Mouse (Mus musculus): Measurements from ENCODE around the gene Maoa.

Maoa gene

DNA sequence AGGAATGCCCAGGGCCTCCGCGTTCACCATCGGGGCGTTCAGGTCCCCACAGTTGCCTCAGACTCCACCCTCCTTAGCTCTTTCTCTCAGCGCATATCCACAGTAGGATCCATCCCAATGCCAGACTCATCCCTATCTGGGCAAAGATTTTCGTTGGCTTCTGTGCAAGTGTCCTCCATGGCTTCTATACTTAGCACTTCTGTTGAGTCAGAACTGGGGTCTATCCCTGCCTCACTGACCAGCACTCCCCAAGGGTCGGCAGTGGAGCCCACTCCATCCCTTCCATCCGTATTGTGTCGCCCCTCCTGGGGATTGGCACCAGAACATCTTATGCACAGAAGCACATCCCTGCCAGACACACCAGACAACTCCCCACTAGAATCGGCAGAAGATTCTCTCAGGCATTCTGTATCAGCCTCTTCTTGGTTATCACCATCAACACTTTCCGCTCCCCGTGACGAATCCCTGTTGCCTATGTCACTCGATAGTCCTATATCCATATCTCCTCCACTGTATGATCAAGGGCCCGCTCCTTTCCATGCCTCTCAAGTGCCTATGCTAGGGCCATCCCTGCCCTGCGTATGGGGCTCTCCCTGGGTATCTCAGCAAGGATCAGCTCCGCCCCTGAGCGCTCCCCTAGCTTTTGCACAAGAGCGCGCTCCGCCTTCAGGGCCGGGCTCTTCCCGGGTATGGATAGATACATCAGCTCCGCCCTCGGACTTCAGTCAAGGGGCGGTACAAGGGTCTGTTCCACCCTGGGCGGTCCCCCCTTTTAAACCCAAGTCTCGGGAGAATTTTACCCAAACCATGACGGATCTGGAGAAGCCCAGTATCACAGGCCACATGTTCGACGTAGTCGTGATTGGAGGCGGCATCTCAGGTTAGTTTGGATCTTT, at the start of gene Maoa:
Maoa (plus strand) TSS at position 665 of the 896 bp plus-strand sequence.
- peak; percentile 80 for DNase-seq

DNA sequence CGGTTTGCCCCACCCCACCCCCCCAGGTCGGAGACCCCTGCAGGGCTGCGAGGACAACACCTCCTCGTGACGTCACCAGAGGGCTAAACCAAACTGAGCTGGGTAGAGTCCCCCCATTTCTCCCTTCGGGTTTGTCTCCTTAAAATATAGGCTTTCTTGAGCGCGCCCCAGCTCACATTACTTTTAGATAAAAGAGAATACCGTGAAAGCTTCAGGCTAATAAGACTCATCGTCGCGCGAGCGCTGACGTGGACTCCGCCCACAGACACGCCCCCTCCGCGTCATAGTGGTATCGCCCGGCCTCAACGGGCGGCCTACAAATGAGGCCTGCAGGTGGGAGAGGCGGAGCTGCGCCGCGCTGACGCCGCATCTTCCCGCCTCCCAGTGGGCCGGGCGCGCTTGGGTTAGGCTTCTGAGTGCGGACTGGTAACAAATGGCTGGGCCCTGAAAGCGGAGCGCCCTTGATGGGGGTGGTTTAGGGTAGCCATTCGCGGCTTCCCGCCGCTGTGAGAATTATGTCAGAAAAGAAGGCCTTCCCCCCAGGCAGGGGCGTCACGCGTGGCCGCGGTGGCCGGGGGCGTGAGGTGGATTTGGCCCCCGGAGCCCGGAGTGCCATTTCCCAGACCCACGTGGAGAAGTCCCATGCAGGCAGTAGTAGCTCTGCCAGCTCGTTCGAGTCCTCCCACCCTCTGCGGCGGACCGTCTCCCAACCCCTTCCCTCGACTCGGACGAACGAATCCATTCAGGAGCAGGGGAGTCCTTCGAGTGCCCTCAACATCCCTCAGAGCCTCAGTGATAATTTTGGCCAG, 1.1 kb upstream of the Maoa start:
- DNase-seq = peak; percentile 91

DNA sequence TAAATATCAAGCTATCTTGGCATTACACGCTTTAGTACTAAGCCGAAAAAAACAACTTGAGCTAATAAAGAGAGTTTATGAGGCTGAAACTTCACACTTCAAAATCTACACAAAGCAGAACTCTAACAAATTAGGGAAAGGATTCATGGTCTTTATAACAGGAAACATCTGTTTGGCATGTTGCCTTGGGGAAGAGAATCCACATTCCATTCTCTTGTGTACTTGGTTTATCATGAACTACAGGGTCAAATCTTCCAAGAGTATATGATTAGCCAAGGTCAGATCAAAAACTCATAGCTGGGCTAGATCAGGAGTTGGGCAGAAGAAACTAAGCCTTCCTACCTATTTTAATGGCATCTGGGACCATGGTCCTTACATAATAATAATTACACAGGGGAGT, 37.0 kb downstream of the Maoa start:
- DNase-seq = peak; percentile 45

DNA sequence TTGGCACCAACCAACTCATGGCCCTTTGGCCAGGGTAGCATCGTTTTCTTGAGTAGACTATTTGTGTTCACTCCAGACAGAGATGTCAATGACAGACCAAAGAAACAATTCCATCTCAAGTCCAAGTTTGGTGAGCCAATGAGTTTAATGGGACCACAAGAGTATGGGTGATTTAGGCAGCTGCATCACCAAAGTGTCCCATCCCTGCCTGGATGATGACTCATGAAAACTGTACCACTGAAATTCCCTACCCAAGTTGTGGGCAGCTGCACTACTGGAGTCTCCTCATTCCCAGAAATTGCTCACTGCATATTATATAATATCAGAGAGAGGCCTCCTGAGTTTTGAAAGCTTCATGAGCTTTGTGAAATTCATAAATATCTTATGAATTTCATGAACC, 86.6 kb downstream of the Maoa start:
- DNase-seq = no peak

DNA sequence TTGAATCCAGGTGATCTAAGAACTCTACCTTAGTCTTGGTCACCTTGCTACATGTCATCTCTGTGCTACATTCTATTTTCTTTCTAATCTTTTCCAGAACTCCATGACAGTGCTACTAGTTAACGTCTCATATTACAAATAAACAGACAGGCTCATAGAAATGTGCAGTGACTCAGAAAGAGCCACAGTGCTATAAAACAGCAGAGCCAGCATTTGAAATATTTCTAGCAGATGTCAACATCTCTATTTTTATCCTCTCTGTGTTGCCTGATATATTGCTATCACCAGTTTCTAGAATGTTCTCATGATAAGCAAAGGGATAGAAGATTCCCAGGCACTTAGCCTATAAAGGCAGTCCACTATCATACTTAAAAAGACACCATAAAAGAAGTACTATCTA, 94.5 kb downstream of the Maoa start:
- DNase-seq = no peak
